Mouse (Mus musculus) brain, adult 2 months (tissue): ENCODE measurements at regions not wholly inside any gene's neighbourhood (a gene's known extent, or its start where the extent isn't known, plus 50 kb on each side); places are given as distances from the start of the nearest gene placed in this dataset.
A peak's percentile ranks its signal among the peaks of the same experiment; 100 is the strongest.

ENCODE experiments used
- DNase-seq: peaks from one replicate; pipeline ENCODE4 v3.0.0; 2011; ENCODE audit warnings: low read depth, low spot score

- DNase-seq: no peak
Measured at GRCm38 (mm10) chr1:168007456-168007855, 318.4 kb downstream of the Lmx1a start.

- peak; percentile 47 for DNase-seq
Measured at GRCm38 (mm10) chr1:168008216-168008615, 319.2 kb downstream of the Lmx1a start.

- peak; percentile 33 for DNase-seq
Measured at GRCm38 (mm10) chr1:168010416-168010815, 321.4 kb downstream of the Lmx1a start.

- DNase-seq: no peak
Measured at GRCm38 (mm10) chr1:168012069-168012468, 323.0 kb downstream of the Lmx1a start.

- DNase-seq: no peak
Measured at GRCm38 (mm10) chr1:168012611-168013010, 323.6 kb downstream of the Lmx1a start.

- DNase-seq: no peak
Measured at GRCm38 (mm10) chr1:168016375-168016890, 327.4 kb downstream of the Lmx1a start.

- DNase-seq: no peak
Measured at GRCm38 (mm10) chr1:168026481-168026880, 337.4 kb downstream of the Lmx1a start.

- peak; percentile 43 for DNase-seq
Measured at GRCm38 (mm10) chr1:168044765-168045164, 355.7 kb downstream of the Lmx1a start.

- peak; percentile 40 for DNase-seq
Measured at GRCm38 (mm10) chr1:168046347-168046746, 357.3 kb downstream of the Lmx1a start.

- no peak for DNase-seq
Measured at GRCm38 (mm10) chr1:168046749-168047148, 357.7 kb downstream of the Lmx1a start.

- no peak for DNase-seq
Measured at GRCm38 (mm10) chr1:168049965-168050364, 360.9 kb downstream of the Lmx1a start.

GRCm38 (mm10) chr1:168056479-168056878 is 367.4 kb downstream of the Lmx1a start:
- DNase-seq: no peak

GRCm38 (mm10) chr1:168057479-168057878 is 368.4 kb downstream of the Lmx1a start:
- no peak for DNase-seq

GRCm38 (mm10) chr1:168058769-168059168 is 369.7 kb downstream of the Lmx1a start:
- no peak for DNase-seq

GRCm38 (mm10) chr1:168064065-168064664 is 367.9 kb downstream of the Pbx1 start:
- DNase-seq: no peak

- DNase-seq: no peak
Measured at GRCm38 (mm10) chr1:168065598-168066041, 366.4 kb downstream of the Pbx1 start.

GRCm38 (mm10) chr1:168066810-168067209 is 365.3 kb downstream of the Pbx1 start:
- peak; percentile 24 for DNase-seq

- DNase-seq: no peak
Measured at GRCm38 (mm10) chr1:168068003-168068919, 363.8 kb downstream of the Pbx1 start.

- DNase-seq: no peak
Measured at GRCm38 (mm10) chr1:168068920-168069590, 363.0 kb downstream of the Pbx1 start.
